Mouse (Mus musculus) hematopoietic multipotent progenitor cell, adult 10-12 weeks (in vitro differentiated cells): ENCODE measurements around the gene Ankmy2. TPM values are rescaled to one million over a fixed set of nuclear protein-coding genes. Genes with fewer than 3 reads are reported as not detected.

Experiments
- polyA plus RNA-seq: library from polyadenylated mRNA; stranded (reverse); fragments of >175 nt; gene quantifications from 2 replicates; pipeline ENCODE4 v1.2.3, GENCODE M21; 2012; ENCODE audit warnings: low replicate concordance

The Ankmy2 gene
- polyA plus RNA-seq = 1.5 and 2.8 TPM in 2 replicates

GRCm38 (mm10) chr12:36156637-36157303 is at the start of gene Ankmy2:
TSS of gene Ankmy2 (plus strand) at chr12:36157114.

DNA sequence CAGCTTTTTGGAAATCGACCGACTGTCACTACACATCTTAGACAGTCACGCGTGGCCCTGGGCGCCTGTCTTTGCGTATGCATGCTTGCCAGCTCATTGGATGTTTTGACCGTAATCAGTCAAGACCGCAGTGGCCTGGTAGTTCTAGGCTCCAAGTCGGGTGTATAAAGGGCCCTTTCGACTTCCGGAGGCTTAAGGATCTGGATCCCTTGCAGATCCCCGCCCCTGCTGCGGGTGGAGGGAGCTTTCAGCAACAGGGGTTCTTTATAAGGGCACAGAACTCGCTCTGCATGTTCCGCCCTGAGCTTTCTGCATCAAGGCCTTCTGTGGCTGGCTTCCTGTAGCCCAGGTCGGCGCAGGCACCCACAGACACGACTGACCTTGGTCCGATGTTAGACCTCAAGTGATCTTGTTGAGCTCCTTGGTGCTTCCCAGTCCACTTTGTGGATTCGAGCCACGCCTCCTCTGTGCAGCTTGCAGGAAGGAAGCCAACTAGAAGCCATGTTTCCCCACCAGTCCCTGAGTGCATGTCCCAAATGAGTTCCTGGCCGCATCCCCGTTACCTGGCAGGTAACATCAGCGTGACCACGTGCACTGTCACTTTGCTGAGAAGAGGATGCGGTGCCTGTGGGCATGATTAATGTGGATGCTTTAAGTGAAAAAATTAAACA is 859 bp downstream of the Ankmy2 start, which contains the start of gene Bzw2:
Bzw2 (minus strand) TSS at position 443 of the 671 bp plus-strand sequence.

Other genes starting within 250 kb of the Ankmy2 start
- gene Agr3, start 231.5 kb upstream of the Ankmy2 start, polyA plus RNA-seq = not detected in 2 replicates
- gene Agr2, start 164.2 kb upstream of the Ankmy2 start, polyA plus RNA-seq = not detected in 2 replicates
- 211 and 770 TPM in 2 replicates for gene Tspan13, start 114.6 kb upstream of the Ankmy2 start, polyA plus RNA-seq
- gene Bzw2, start 966 bp downstream of the Ankmy2 start, polyA plus RNA-seq = 7.6 and 11.6 TPM in 2 replicates
- gene Lrrc72, start 96.3 kb downstream of the Ankmy2 start, polyA plus RNA-seq = not detected in 2 replicates
- gene Sostdc1, start 157.0 kb downstream of the Ankmy2 start, polyA plus RNA-seq = 0.20 and 0.21 TPM in 2 replicates
- gene Ispd, start 224.3 kb downstream of the Ankmy2 start, polyA plus RNA-seq = 0.33 and 0.62 TPM in 2 replicates
- 0.35 and 0.65 TPM in 2 replicates for gene D630036H23Rik, start 225.1 kb downstream of the Ankmy2 start, polyA plus RNA-seq